Mouse (Mus musculus): Measurements from ENCODE around the gene Rara. TPM values are rescaled to one million over a fixed set of nuclear protein-coding genes. Genes with fewer than 3 reads are reported as not detected.

Rara gene
- polyA plus RNA-seq, 1 experiment: 31.9 TPM

GRCm38 (mm10) chr11:98929503-98929902, 1.9 kb downstream of the Rara start:
- peaks cover under 1% of the 10 kb centered on the region for H3K36me3 ChIP-seq (ENCODE audit: control insufficient read depth, insufficient read depth)
- H3K27me3 ChIP-seq (ENCODE audit: control insufficient read depth, insufficient read depth, insufficient read length): no peaks in the 10 kb centered on the region
- peak overlapping the region; percentile 22 for H3ac ChIP-seq (ENCODE audit: control insufficient read depth, insufficient read length, low read depth)
- peaks cover 7% of the 10 kb centered on the region for H3K79me2 ChIP-seq (ENCODE audit: control insufficient read depth, insufficient read depth)
- no peaks in the 10 kb centered on the region for H3K79me3 ChIP-seq (ENCODE audit: low read depth)
- no peak overlapping the region for H3K4me3 ChIP-seq (ENCODE audit: insufficient read depth, poor library complexity, severe bottlenecking)
- TF ChIP-seq CEBPB (IDR thresholded peaks at IDR 0.05; ENCODE audit: low read depth) (no peak), USF1 (IDR thresholded peaks at IDR 0.05; ENCODE audit: low read depth) (no peak), MYOD1 (IDR thresholded peaks at IDR 0.05; ENCODE audit: control insufficient read depth, insufficient read length, low read depth) (no peak), CTCF (IDR thresholded peaks at IDR 0.05; ENCODE audit: control insufficient read depth, insufficient read depth, insufficient read length) (no peak), MYOG (IDR thresholded peaks at IDR 0.05; ENCODE audit: control insufficient read depth, extremely low read depth, insufficient read length) (no peak), FOSL1 (IDR thresholded peaks at IDR 0.05; ENCODE audit: insufficient read depth, low read length, poor library complexity, severe bottlenecking) (no peak), MAX (IDR thresholded peaks at IDR 0.05) (no peak)

- TF ChIP-seq MAX (IDR thresholded peaks at IDR 0.05) (no peak), MYOG (IDR thresholded peaks at IDR 0.05; ENCODE audit: control insufficient read depth, extremely low read depth, insufficient read length) (no peak), CEBPB (IDR thresholded peaks at IDR 0.05; ENCODE audit: low read depth) (no peak), MYOD1 (IDR thresholded peaks at IDR 0.05; ENCODE audit: control insufficient read depth, insufficient read length, low read depth) (no peak), USF1 (IDR thresholded peaks at IDR 0.05; ENCODE audit: low read depth) (no peak), CTCF (IDR thresholded peaks at IDR 0.05; ENCODE audit: control insufficient read depth, insufficient read depth, insufficient read length) (no peak), FOSL1 (IDR thresholded peaks at IDR 0.05; ENCODE audit: insufficient read depth, low read length, poor library complexity, severe bottlenecking) (no peak)
- H3K79me3 ChIP-seq (ENCODE audit: low read depth): no peaks in the 10 kb centered on the region
- no peak overlapping the region for H3K4me3 ChIP-seq (ENCODE audit: insufficient read depth, poor library complexity, severe bottlenecking)
- no peaks in the 10 kb centered on the region for H3K27me3 ChIP-seq (ENCODE audit: control insufficient read depth, insufficient read depth, insufficient read length)
- H3ac ChIP-seq (ENCODE audit: control insufficient read depth, insufficient read length, low read depth): peak overlapping the region; percentile 31
- H3K79me2 ChIP-seq (ENCODE audit: control insufficient read depth, insufficient read depth): peaks cover 14% of the 10 kb centered on the region
- H3K36me3 ChIP-seq (ENCODE audit: control insufficient read depth, insufficient read depth): no peaks in the 10 kb centered on the region
These were observed 2.5 kb downstream of the Rara start for GRCm38 (mm10) chr11:98930127-98930601.

- Histone ChIP-seq H3ac (ENCODE audit: control insufficient read depth, insufficient read length, low read depth) (peak overlapping the region; percentile 58), H3K36me3 (ENCODE audit: control insufficient read depth, insufficient read depth) (no peaks in the 10 kb centered on the region), H3K79me3 (ENCODE audit: low read depth) (peaks cover 2% of the 10 kb centered on the region), H3K27me3 (ENCODE audit: control insufficient read depth, insufficient read depth, insufficient read length) (no peaks in the 10 kb centered on the region), H3K4me3 (ENCODE audit: insufficient read depth, poor library complexity, severe bottlenecking) (no peak overlapping the region), H3K79me2 (ENCODE audit: control insufficient read depth, insufficient read depth) (peaks cover 17% of the 10 kb centered on the region)
- TF ChIP-seq MAX (IDR thresholded peaks at IDR 0.05) (peak; percentile 40), MYOD1 (IDR thresholded peaks at IDR 0.05; ENCODE audit: control insufficient read depth, insufficient read length, low read depth) (no peak), FOSL1 (IDR thresholded peaks at IDR 0.05; ENCODE audit: insufficient read depth, low read length, poor library complexity, severe bottlenecking) (no peak)
These were observed 3.3 kb downstream of the Rara start for GRCm38 (mm10) chr11:98930773-98931512.

- H3K79me3 ChIP-seq (ENCODE audit: low read depth): peaks cover 2% of the 10 kb centered on the region
- H3K36me3 ChIP-seq (ENCODE audit: control insufficient read depth, insufficient read depth): no peaks in the 10 kb centered on the region
- no peaks in the 10 kb centered on the region for H3K27me3 ChIP-seq (ENCODE audit: control insufficient read depth, insufficient read depth, insufficient read length)
- TF ChIP-seq MYOG (IDR thresholded peaks at IDR 0.05; ENCODE audit: control insufficient read depth, extremely low read depth, insufficient read length) (no peak), MYOD1 (IDR thresholded peaks at IDR 0.05; ENCODE audit: control insufficient read depth, insufficient read length, low read depth) (peak; percentile 50), CTCF (IDR thresholded peaks at IDR 0.05; ENCODE audit: control insufficient read depth, insufficient read depth, insufficient read length) (peak; percentile 17), MAX (IDR thresholded peaks at IDR 0.05) (peak; percentile 19), CEBPB (IDR thresholded peaks at IDR 0.05; ENCODE audit: low read depth) (no peak)
- H3K79me2 ChIP-seq (ENCODE audit: control insufficient read depth, insufficient read depth): peaks cover 17% of the 10 kb centered on the region
- peak overlapping the region; percentile 58 for H3ac ChIP-seq (ENCODE audit: control insufficient read depth, insufficient read length, low read depth)
- H3K4me3 ChIP-seq (ENCODE audit: insufficient read depth, poor library complexity, severe bottlenecking): no peak overlapping the region
These were observed 4.1 kb downstream of the Rara start for GRCm38 (mm10) chr11:98931513-98932292.

- Histone ChIP-seq H3K79me2 (ENCODE audit: control insufficient read depth, insufficient read depth) (peaks cover 18% of the 10 kb centered on the region), H3K79me3 (ENCODE audit: low read depth) (peaks cover 2% of the 10 kb centered on the region), H3ac (ENCODE audit: control insufficient read depth, insufficient read length, low read depth) (peak overlapping the region; percentile 18), H3K4me3 (ENCODE audit: insufficient read depth, poor library complexity, severe bottlenecking) (no peak overlapping the region), H3K36me3 (ENCODE audit: control insufficient read depth, insufficient read depth) (no peaks in the 10 kb centered on the region), H3K27me3 (ENCODE audit: control insufficient read depth, insufficient read depth, insufficient read length) (no peaks in the 10 kb centered on the region)
- TF ChIP-seq MYOD1 (IDR thresholded peaks at IDR 0.05; ENCODE audit: control insufficient read depth, insufficient read length, low read depth): peak; percentile 58
- TF ChIP-seq CTCF (IDR thresholded peaks at IDR 0.05; ENCODE audit: control insufficient read depth, insufficient read depth, insufficient read length): no peak
- TF ChIP-seq FOSL1 (IDR thresholded peaks at IDR 0.05; ENCODE audit: insufficient read depth, low read length, poor library complexity, severe bottlenecking): no peak
- TF ChIP-seq USF1 (IDR thresholded peaks at IDR 0.05; ENCODE audit: low read depth): no peak
- TF ChIP-seq MAX (IDR thresholded peaks at IDR 0.05): peak; percentile 14
- no peak for TF ChIP-seq CEBPB (IDR thresholded peaks at IDR 0.05; ENCODE audit: low read depth)
These were observed 4.9 kb downstream of the Rara start for GRCm38 (mm10) chr11:98932293-98933091.

Data from C2C12 (cell line).